Mouse (Mus musculus) olfactory bulb, adult 2 months (tissue): Measurements from ENCODE around the gene Nckipsd.

Experiments used
- CTCF ChIP-seq: fragments of 200-500 bp; IDR thresholded peaks from 2 replicates; pipeline ENCODE4 v1.5.1; 2012; ENCODE audit warnings: low read depth, mild to moderate bottlenecking, low read length, moderate library complexity; ENCODE audit not compliant: insufficient read depth
- POLR2A ChIP-seq: fragments of 200-500 bp; IDR thresholded peaks from 2 replicates; pipeline ENCODE4 v1.6.1; 2012; ENCODE audit warnings: mild to moderate bottlenecking, low read depth, low read length, moderate library complexity; ENCODE audit not compliant: insufficient read depth

DNA sequence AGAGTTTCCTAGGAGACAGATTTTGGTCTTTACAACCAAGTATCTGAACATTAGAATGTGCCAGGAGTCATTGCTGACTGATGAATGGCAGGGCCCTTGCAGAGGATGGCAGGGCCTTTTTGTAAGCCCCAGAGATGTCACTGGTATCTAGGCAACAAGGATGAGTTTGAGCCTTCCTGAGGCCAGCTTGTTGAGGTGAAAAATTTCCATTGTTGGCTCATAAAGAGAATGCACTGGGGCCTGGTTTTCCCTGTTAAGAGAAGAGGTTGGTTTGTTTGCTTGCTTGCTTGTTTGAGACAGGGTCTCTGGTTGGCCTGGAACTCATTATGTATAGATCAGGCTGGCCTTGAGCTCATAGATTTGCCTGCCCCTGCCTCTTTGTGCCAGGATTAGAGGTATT, 22.8 kb upstream of the Nckipsd start:
- TF ChIP-seq CTCF, result no peak
- no peak for TF ChIP-seq POLR2A
